Mouse (Mus musculus) liver, adult 2 months (tissue): ENCODE measurements around the gene D130043K22Rik. TPM values are rescaled to one million over a fixed set of nuclear protein-coding genes. Genes with fewer than 3 reads are reported as not detected.

Experiments
- DNase-seq: peaks from one replicate; pipeline ENCODE4 v3.0.0-alpha.2; 2011; ENCODE audit warnings: low read depth, low spot score; ENCODE audit errors: extremely low read depth
- H3K27ac ChIP-seq: fragments of 200-500 bp; replicated peaks from 2 replicates; pipeline ENCODE4 v1.5.1; 2012; ENCODE audit warnings: low read depth, mild to moderate bottlenecking, control low read depth, inconsistent platforms, low read length; ENCODE audit not compliant: insufficient read depth
- H3K27me3 ChIP-seq: fragments of 200-500 bp; 2 replicates; pipeline ENCODE4 v1.6.1; 2012; ENCODE audit warnings: mild to moderate bottlenecking, moderate library complexity, low read length, inconsistent platforms; ENCODE audit not compliant: control insufficient read depth, insufficient read depth
- H3K36me3 ChIP-seq: fragments of 200-500 bp; 2 replicates; pipeline ENCODE4 v1.6.1; 2012; ENCODE audit warnings: low read length, inconsistent platforms; ENCODE audit not compliant: control insufficient read depth, insufficient read depth
- H3K4me1 ChIP-seq: fragments of 200-500 bp; 2 replicates; pipeline ENCODE4 v1.6.1; 2011; ENCODE audit warnings: low read length; ENCODE audit not compliant: control insufficient read depth, insufficient read depth
- H3K4me3 ChIP-seq: fragments of 200-500 bp; 2 replicates; pipeline ENCODE4 v1.5.1; 2011; ENCODE audit warnings: low read depth, mild to moderate bottlenecking, control low read depth, low read length, moderate library complexity; ENCODE audit not compliant: insufficient read depth
- H3K79me2 ChIP-seq: fragments of 200-500 bp; 2 replicates; pipeline ENCODE4 v1.6.1; 2012; ENCODE audit warnings: inconsistent platforms, mild to moderate bottlenecking, low read length, moderate library complexity; ENCODE audit not compliant: control insufficient read depth, insufficient read depth
- H3K9ac ChIP-seq: fragments of 200-500 bp; 2 replicates; pipeline ENCODE4 v1.6.1; 2012; ENCODE audit warnings: low read depth, mild to moderate bottlenecking, control low read depth, inconsistent platforms, low read length
- CTCF ChIP-seq: fragments of 200-500 bp; IDR thresholded peaks from 2 replicates; pipeline ENCODE4 v1.5.1; 2011; ENCODE audit warnings: low read depth, low read length, control low read depth
- POLR2A ChIP-seq: fragments of 200-500 bp; IDR thresholded peaks from 2 replicates; pipeline ENCODE4 v1.6.1; 2011; ENCODE audit warnings: low read length, control low read depth; ENCODE audit not compliant: insufficient read depth; ENCODE audit errors: extremely low read depth
- WGBS: fragments of 180-500 bp; shearing (Covaris S2); methylation state at CpG from one replicate; pipeline ENCODE4 v1.1.7; 2018; 5-methylcytosine and 5-hydroxymethylcytosine counted together
- polyA plus RNA-seq: library from polyadenylated mRNA; depleted of rRNA; stranded (reverse); fragments of >200 nt; gene quantifications from 2 replicates; pipeline ENCODE4 v1.2.3, GENCODE M21; 2012
- total RNA-seq: library from RNA; depleted of rRNA; stranded (reverse); fragments of >200 nt; gene quantifications from 2 replicates; pipeline ENCODE4 v1.2.3, GENCODE M21; 2014

D130043K22Rik gene
- total and polyA plus RNA-seq, 2 experiments, result 3.8 to 12.2 TPM

- Histone ChIP-seq H3K4me3 (no peak overlapping the region), H3K36me3 (peaks cover 3% of the 10 kb centered on the region), H3K79me2 (peaks cover 12% of the 10 kb centered on the region; the same call in 1 of the 2 replicates), H3K4me1 (peaks cover 27% of the 10 kb centered on the region), H3K9ac (no peak overlapping the region), H3K27me3 (no peaks in the 10 kb centered on the region), H3K27ac (peak overlapping the region; percentile 63)
- DNase-seq, result peak; percentile 82
- TF ChIP-seq CTCF (no peak), POLR2A (no peak)
Observed at GRCm38 (mm10) chr13:24930591-24930990, 85.7 kb downstream of the D130043K22Rik start.

GRCm38 (mm10) chr13:24933199-24933598 lies 88.3 kb downstream of the D130043K22Rik start:
- 85% methylated on average over 7 of the region's 7 CpGs for WGBS
- DNase-seq, result no peak

GRCm38 (mm10) chr13:24936772-24937107 lies 91.8 kb downstream of the D130043K22Rik start:
- peak overlapping the region; percentile 98 for H3K4me3 ChIP-seq
- H3K27me3 ChIP-seq, result no peaks in the 10 kb centered on the region
- DNase-seq, result no peak
- H3K9ac ChIP-seq, result peak overlapping the region; percentile 100
- H3K27ac ChIP-seq, result no peak overlapping the region; the same call in 1 of the 2 replicates
- peaks cover 12% of the 10 kb centered on the region for H3K4me1 ChIP-seq
- H3K79me2 ChIP-seq, result peaks cover 22% of the 10 kb centered on the region; the same call in 1 of the 2 replicates
- H3K36me3 ChIP-seq, result no peaks in the 10 kb centered on the region
- TF ChIP-seq CTCF (no peak), POLR2A (no peak)
- 20% methylated on average over 5 of the region's 5 CpGs for WGBS

More at GRCm38 (mm10) chr13:24933199-24933598, 88.3 kb downstream of the D130043K22Rik start:
- H3K9ac ChIP-seq, result no peak overlapping the region
- H3K4me3 ChIP-seq, result no peak overlapping the region
- TF ChIP-seq CTCF, result no peak
- no peak for TF ChIP-seq POLR2A
- H3K4me1 ChIP-seq, result peaks cover 33% of the 10 kb centered on the region
- peaks cover 25% of the 10 kb centered on the region; the same call in 1 of the 2 replicates for H3K79me2 ChIP-seq
- no peak overlapping the region for H3K27ac ChIP-seq
- H3K27me3 ChIP-seq, result no peaks in the 10 kb centered on the region
- 0 out of 2 replicates have a peak, but pooled peaks cover 2% of the 10 kb centered on the region for H3K36me3 ChIP-seq

GRCm38 (mm10) chr13:24937108-24937838 lies 92.3 kb downstream of the D130043K22Rik start, which contains the start of gene Aldh5a1:
Aldh5a1 (minus strand) TSS chr13:24937661.
- DNase-seq, result peak; percentile 59
- no peaks in the 10 kb centered on the region for H3K27me3 ChIP-seq
- TF ChIP-seq CTCF (peak; percentile 59), POLR2A (0 out of 2 replicates have a peak, but pooled peaks have one; percentile 26)
- peaks cover 12% of the 10 kb centered on the region for H3K4me1 ChIP-seq
- no peaks in the 10 kb centered on the region for H3K36me3 ChIP-seq
- H3K4me3 ChIP-seq, result peak within 1 kb of the TSS; percentile 98
- H3K27ac ChIP-seq, result peak within 1 kb of the TSS; percentile 96
- peak within 1 kb of the TSS; percentile 100 for H3K9ac ChIP-seq
- under 1% methylated on average over 75 of the region's 75 CpGs for WGBS
- H3K79me2 ChIP-seq, result peaks cover 22% of the 10 kb centered on the region; the same call in 1 of the 2 replicates

GRCm38 (mm10) chr13:24937839-24938166 lies 92.9 kb downstream of the D130043K22Rik start:
- Histone ChIP-seq H3K4me1 (peaks cover 16% of the 10 kb centered on the region), H3K9ac (peak overlapping the region; percentile 100), H3K79me2 (peaks cover 22% of the 10 kb centered on the region; the same call in 1 of the 2 replicates), H3K4me3 (peak overlapping the region; percentile 98), H3K27ac (peak overlapping the region; percentile 83), H3K36me3 (no peaks in the 10 kb centered on the region), H3K27me3 (no peaks in the 10 kb centered on the region)
- DNase-seq, result peak; percentile 71
- 3% methylated on average over 12 of the region's 12 CpGs for WGBS
- TF ChIP-seq CTCF (no peak), POLR2A (no peak)

- Histone ChIP-seq H3K27ac (peak overlapping the region; percentile 47), H3K9ac (0 out of 2 replicates have a peak overlapping the region, but pooled peaks have one; percentile 45), H3K79me2 (peaks cover 17% of the 10 kb centered on the region; the same call in 1 of the 2 replicates), H3K4me1 (peaks cover 16% of the 10 kb centered on the region), H3K27me3 (no peaks in the 10 kb centered on the region), H3K36me3 (no peaks in the 10 kb centered on the region), H3K4me3 (no peak overlapping the region; the same call in 1 of the 2 replicates)
- TF ChIP-seq POLR2A (no peak), CTCF (peak; percentile 87)
- DNase-seq, result peak; percentile 79
- WGBS, result 11% methylated on average over 9 of the region's 9 CpGs
Observed at GRCm38 (mm10) chr13:24938683-24939082, 93.7 kb downstream of the D130043K22Rik start.
